Mouse (Mus musculus) lung, embryonic 14.5 days (tissue): ENCODE results near the gene Oaz1. TPM values are rescaled to one million over a fixed set of nuclear protein-coding genes. Genes with fewer than 3 reads are reported as not detected.
"Not testable (repeated sequence)": the region's sequence is repeated elsewhere in the genome, so short reads cannot be mapped to it uniquely, and the experiment has no call there.

ENCODE experiments used
- ATAC-seq: fragments of 200-750 bp; cut with Nextera tagmentation; 2 replicates; pipeline ENCODE4 v1.8.0; 2017; ENCODE audit warnings: mild to moderate bottlenecking, moderate TSS enrichment, moderate library complexity; ENCODE audit not compliant: insufficient read depth
- DNase-seq: peaks from one replicate; pipeline ENCODE4 v3.0.0-alpha.2; 2015
- H3K27ac ChIP-seq: fragments of 300-500 bp; sonication (generic); 2 replicates; pipeline ENCODE4 v1.5.1; 2014; ENCODE audit warnings: low read depth, mild to moderate bottlenecking, moderate library complexity
- H3K27me3 ChIP-seq: fragments of 300-500 bp; sonication (generic); 2 replicates; pipeline ENCODE4 v1.6.1; 2014; ENCODE audit warnings: low read length, control low read depth; ENCODE audit not compliant: insufficient read depth
- H3K36me3 ChIP-seq: fragments of 300-500 bp; sonication (generic); 2 replicates; pipeline ENCODE4 v1.6.1; 2014; ENCODE audit warnings: control low read depth; ENCODE audit not compliant: insufficient read depth
- H3K4me1 ChIP-seq: fragments of 300-500 bp; sonication (generic); 2 replicates; pipeline ENCODE4 v1.6.1; 2014; ENCODE audit warnings: antibody characterized with exemption, control low read depth; ENCODE audit not compliant: insufficient read depth
- H3K4me2 ChIP-seq: fragments of 300-500 bp; sonication (generic); 2 replicates; pipeline ENCODE4 v1.6.1; 2014; ENCODE audit warnings: mild to moderate bottlenecking
- H3K4me3 ChIP-seq: fragments of 300-500 bp; sonication (generic); 2 replicates; pipeline ENCODE4 v1.5.1; 2014; ENCODE audit warnings: low read depth, low read length
- H3K9ac ChIP-seq: fragments of 300-500 bp; sonication (generic); 2 replicates; pipeline ENCODE4 v1.6.1; 2014
- H3K9me3 ChIP-seq: fragments of 300-500 bp; sonication (generic); 2 replicates; pipeline ENCODE4 v1.6.1; 2016; ENCODE audit warnings: low read depth, low read length, control low read depth
- CTCF ChIP-seq: IDR thresholded peaks from 2 replicates; pipeline ENCODE4 v1.5.1; 2016; ENCODE audit warnings: antibody characterized with exemption, low read depth
- WGBS: fragments of 180-500 bp; shearing (Covaris S2); extraction: QIAGEN DNeasy Blood & Tissue Kit; methylation state at CpG from one replicate; pipeline ENCODE4 v1.1.7; 2014; 5-methylcytosine and 5-hydroxymethylcytosine counted together
- polyA plus RNA-seq: library from polyadenylated mRNA; unstranded; fragments of >200 nt; fragmentation: Nextera tagmentation; extraction: Ambion mirVana; gene quantifications from 2 replicates; pipeline ENCODE4 v1.2.1, GENCODE M21; 2014

Gene Oaz1
- polyA plus RNA-seq, 1 experiment from 2014 or later = 1,984 TPM

DNA sequence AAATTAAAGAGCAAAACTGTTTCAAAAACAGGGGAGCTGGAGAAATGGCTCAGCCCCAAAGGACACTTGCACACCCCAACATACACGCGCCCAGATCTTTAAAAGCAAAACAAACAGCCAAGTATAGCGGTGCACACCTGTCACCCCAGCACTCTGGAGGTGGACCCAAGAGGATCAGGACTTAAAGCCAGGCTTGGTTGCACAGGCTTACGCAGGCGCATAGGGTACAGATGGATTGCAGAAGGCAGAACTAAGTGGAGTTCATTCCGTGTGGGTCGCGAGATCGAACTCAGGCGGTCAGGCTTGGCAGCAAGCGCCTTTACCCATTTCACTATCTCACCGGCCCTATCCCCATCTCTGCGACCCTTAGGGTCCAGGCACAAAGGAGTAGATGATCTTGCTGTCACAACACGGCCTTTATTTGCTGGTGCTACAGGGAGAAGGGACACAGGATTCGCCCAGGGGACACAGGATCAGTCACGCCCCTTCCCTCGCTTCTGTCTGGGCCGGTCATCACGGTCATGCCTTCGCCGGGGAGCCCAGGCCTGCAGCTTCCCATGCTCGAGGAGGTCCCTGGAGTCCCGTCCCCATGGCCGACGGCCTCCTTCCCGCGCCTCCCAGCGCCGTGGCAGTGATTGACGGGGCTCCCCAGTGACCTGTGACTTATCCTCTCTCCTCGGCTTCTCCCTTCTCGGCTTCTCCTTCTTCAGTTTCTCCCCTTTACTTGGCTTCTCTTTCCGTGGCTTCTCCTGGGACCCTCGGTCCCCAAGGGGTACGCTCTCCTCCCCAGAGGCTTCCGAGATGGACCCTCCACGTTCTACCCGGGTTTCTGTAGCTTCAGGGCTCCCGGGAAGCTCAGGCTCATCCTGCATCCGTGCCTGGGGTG lies 18.1 kb upstream of the Oaz1 start:
- TF ChIP-seq CTCF = no peak

DNA sequence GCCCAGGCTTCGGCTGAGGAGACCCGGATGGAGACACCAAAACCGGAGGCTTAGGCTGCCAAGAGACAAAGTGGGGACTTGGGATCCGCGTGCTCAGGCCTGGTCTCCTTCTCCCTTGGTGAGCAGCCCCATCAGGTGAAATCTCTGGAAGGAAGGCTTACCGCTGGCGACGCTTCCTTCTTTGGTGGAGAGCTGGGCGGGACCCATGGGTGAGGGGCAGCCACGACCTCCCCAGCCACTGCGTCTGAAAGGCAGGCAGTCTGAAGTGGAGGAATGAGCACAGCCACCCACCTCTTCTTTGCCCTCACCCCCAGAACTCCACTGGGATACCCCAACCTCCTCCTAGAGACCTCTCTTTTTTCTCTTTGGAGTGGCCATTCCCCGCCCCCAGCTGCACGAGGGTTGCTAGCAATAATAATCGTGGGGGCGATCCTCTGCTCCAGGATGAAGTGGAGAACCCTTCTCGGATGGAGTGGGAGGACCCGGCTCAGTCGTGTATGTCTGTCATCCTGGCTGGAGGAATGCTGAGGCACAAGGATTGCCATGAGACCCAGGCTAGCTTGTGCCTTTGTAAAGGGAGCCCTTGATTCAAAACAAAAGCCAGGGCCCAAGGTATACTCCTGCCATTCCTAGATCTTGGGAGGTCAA lies 17.3 kb upstream of the Oaz1 start:
- ATAC-seq = no peak
- Histone ChIP-seq H3K36me3 (peaks cover 14% of the 10 kb centered on the region), H3K27ac (0 out of 2 replicates have a peak overlapping the region, but pooled peaks have one; percentile 13), H3K9me3 (no peaks in the 10 kb centered on the region), H3K4me1 (peaks cover 19% of the 10 kb centered on the region), H3K9ac (peak overlapping the region; percentile 40), H3K4me3 (peak overlapping the region; percentile 47), H3K4me2 (peak overlapping the region; percentile 91), H3K27me3 (peaks cover 12% of the 10 kb centered on the region)
- no peak for DNase-seq
- TF ChIP-seq CTCF = no peak
- WGBS = 9% methylated on average over 18 of the region's 18 CpGs

More for the DNA sequence above, 18.1 kb upstream of the Oaz1 start:
- no peak for DNase-seq
- ATAC-seq = no peak
- H3K4me3 ChIP-seq = peak overlapping the region; percentile 47
- H3K27me3 ChIP-seq = peaks cover 12% of the 10 kb centered on the region
- peaks cover 19% of the 10 kb centered on the region for H3K4me1 ChIP-seq
- 12% methylated on average over 40 of the region's 40 CpGs for WGBS
- H3K9me3 ChIP-seq = no peaks in the 10 kb centered on the region
- peak overlapping the region; percentile 91 for H3K4me2 ChIP-seq
- H3K9ac ChIP-seq = peak overlapping the region; percentile 40
- H3K27ac ChIP-seq = peak overlapping the region; percentile 87; the same call in 1 of the 2 replicates
- H3K36me3 ChIP-seq = peaks cover 21% of the 10 kb centered on the region

DNA sequence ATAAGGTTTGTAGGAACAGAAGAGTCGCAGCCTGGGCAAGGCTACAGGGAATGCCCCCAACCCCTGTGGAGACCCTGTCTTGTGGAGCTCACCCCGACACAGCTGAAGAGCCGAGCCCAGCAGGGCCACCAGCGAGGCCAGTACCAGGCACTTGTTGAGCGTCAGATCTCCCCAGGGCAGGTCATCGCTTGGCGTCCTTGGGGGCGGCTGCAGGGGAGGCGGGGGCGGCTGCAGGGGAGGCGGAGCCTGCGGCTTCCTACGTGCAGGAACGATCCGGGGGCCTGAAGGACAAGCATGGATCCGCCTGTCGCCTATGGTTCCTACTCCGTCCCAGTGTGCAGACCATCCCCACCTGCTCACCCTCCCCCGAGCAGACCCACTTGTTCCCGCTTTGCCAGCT lies 16.4 kb upstream of the Oaz1 start:
- 7% methylated on average over 20 of the region's 20 CpGs for WGBS
- DNase-seq (no peak), ATAC-seq (no peak)
- Histone ChIP-seq H3K9ac (no peak overlapping the region), H3K4me3 (peak overlapping the region; percentile 6; the same call in 1 of the 2 replicates), H3K4me2 (peak overlapping the region; percentile 39), H3K27me3 (peaks cover 12% of the 10 kb centered on the region), H3K36me3 (peaks cover 4% of the 10 kb centered on the region), H3K27ac (no peak overlapping the region), H3K4me1 (peaks cover 19% of the 10 kb centered on the region), H3K9me3 (no peaks in the 10 kb centered on the region)
- no peak for TF ChIP-seq CTCF

DNA sequence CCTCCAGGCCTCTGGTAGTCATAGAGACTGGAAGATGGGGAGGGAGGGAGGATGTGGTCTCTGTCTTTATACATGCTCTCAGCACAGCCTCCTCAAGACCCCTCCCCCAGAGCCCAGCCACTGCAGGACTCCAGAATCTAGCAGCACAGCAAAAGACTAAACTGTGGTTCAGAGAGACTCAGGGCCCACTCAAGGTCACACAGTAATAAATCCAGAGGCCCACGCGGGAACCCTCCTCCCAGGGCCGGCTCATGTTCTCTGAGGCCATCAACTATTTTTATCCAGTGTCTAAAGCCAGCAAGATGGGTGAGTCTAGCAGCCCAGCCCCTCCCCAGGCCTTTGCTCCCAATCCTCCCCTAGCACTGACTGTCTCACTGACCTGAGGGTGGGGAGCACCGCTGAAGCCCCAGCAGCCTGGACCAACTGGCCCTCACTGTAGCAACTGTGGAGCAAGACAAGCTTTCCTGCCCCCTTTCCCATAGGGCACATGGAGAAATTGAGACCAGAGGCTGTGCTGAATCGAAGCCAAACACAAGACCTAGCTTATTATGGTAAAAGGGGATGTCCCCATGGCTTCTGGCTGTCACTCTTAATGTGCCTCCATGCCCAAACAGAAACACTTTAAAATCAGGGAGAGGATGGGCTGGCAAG lies 13.9 kb upstream of the Oaz1 start:
- Histone ChIP-seq H3K4me3 (no peak overlapping the region), H3K27ac (no peak overlapping the region), H3K4me1 (peaks cover 12% of the 10 kb centered on the region), H3K9me3 (no peaks in the 10 kb centered on the region), H3K36me3 (no peaks in the 10 kb centered on the region), H3K27me3 (peaks cover 8% of the 10 kb centered on the region), H3K4me2 (no peak overlapping the region), H3K9ac (no peak overlapping the region)
- DNase-seq (no peak), ATAC-seq (no peak)
- WGBS = 42% methylated on average over 5 of the region's 5 CpGs
- TF ChIP-seq CTCF = no peak

DNA sequence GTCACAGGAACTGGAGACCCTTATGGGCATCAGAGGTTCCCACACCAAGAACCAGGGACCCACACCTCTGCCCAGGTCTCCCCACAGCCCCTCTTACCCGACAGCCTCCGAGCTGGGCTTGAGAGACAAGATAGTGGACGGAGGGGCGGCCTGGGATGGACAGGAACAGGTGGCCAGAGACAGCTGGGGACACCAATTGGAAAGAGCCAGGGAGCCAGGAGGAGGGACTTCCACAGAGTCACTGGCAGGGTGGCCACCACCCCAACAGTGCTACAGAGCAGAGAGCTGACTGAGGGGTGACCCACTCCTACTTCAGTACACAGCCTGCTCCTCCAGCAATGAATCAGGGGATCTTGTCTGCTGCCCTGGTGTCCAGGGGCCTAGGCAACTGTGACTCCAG lies 13.1 kb upstream of the Oaz1 start, which contains the start of gene Jsrp1:
Jsrp1 (minus strand) TSS at position 133 of the 400 bp plus-strand sequence.
- ATAC-seq (no peak), DNase-seq (no peak)
- Histone ChIP-seq H3K4me3 (no peak within 1 kb of the TSS), H3K27ac (no peak within 1 kb of the TSS), H3K36me3 (no peaks in the 10 kb centered on the region), H3K9me3 (no peaks in the 10 kb centered on the region), H3K9ac (no peak within 1 kb of the TSS), H3K4me1 (peaks cover 4% of the 10 kb centered on the region), H3K27me3 (peaks cover 8% of the 10 kb centered on the region), H3K4me2 (no peak within 1 kb of the TSS)
- 63% methylated on average over 4 of the region's 4 CpGs for WGBS
- no peak for TF ChIP-seq CTCF

DNA sequence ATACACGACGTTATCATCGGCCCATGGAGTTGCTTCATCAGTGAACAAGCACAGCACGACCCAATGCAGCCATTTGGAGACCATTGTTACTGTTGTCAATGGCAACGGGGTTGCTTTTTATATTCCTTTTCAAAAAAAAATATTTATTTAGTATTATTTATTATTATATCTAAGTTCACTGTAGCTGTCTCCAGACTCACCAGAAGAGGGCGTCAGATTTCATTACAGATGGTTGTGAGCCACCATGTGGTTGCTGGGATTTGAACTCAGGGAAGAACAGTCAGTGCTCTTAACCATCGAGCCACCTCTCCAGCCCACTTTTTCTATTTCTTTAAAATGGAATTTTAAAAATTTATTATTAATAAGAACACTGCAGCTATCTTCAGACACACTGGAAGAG lies 11.7 kb upstream of the Oaz1 start:
- H3K36me3 ChIP-seq = no peaks in the 10 kb centered on the region
- no peaks in the 10 kb centered on the region for H3K9me3 ChIP-seq
- H3K4me3 ChIP-seq = no peak overlapping the region
- no peaks in the 10 kb centered on the region; the same call in 1 of the 2 replicates for H3K4me1 ChIP-seq
- 60% methylated on average over 7 of the region's 7 CpGs for WGBS
- no peak for TF ChIP-seq CTCF
- H3K4me2 ChIP-seq = no peak overlapping the region
- ATAC-seq = no peak
- no peak for DNase-seq
- no peak overlapping the region for H3K9ac ChIP-seq
- no peak overlapping the region for H3K27ac ChIP-seq
- peaks cover 7% of the 10 kb centered on the region for H3K27me3 ChIP-seq

DNA sequence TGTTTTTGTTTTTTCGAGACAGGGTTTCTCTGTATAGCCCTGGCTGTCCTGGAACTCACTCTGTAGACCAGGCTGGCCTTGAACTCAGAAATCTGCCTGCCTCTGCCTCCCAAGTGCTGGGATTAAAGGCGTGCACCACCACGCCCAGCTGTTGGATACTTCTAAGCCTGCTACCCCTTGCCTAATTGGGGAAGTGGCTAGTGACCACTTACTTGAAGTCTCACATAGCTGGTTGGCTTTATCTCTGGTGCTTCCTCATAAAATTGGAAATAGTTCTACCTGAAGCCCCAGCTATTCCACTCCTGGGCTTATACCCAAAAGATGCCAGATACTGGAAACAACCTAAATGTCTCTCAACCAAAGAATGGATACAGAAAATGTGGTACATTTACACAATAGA lies 10.2 kb upstream of the Oaz1 start:
- WGBS = 79% methylated on average over 3 of the region's 3 CpGs
- not testable (repeated sequence) for H3K4me2 ChIP-seq, DNase-seq, H3K36me3 ChIP-seq, H3K9me3 ChIP-seq, H3K27ac ChIP-seq, H3K4me1 ChIP-seq, H3K27me3 ChIP-seq, ATAC-seq, H3K4me3 ChIP-seq, H3K9ac ChIP-seq
